Mouse (Mus musculus): Measurements from ENCODE around the gene Lrrc34. TPM values are rescaled to one million over a fixed set of nuclear protein-coding genes. Genes with fewer than 3 reads are reported as not detected.

Gene Lrrc34
- polyA plus RNA-seq, 1 experiment from 2014 or later: 2.4 TPM

- Histone ChIP-seq H3K4me1 (replicated peaks) (no peaks in the 10 kb centered on the region), H3K4me2 (no peak overlapping the region), H3K36me3 (no peaks in the 10 kb centered on the region), H3K27ac (no peak overlapping the region), H3K9me3 (no peaks in the 10 kb centered on the region), H3K27me3 (no peaks in the 10 kb centered on the region), H3K9ac (no peak overlapping the region), H3K4me3 (no peak overlapping the region)
- no peak for ATAC-seq (ENCODE audit: low FRiP score)
- WGBS: 70% methylated on average over 3 of the region's 3 CpGs
Measured at GRCm38 (mm10) chr3:30633681-30634080, 14.0 kb downstream of the Lrrc34 start.

DNA sequence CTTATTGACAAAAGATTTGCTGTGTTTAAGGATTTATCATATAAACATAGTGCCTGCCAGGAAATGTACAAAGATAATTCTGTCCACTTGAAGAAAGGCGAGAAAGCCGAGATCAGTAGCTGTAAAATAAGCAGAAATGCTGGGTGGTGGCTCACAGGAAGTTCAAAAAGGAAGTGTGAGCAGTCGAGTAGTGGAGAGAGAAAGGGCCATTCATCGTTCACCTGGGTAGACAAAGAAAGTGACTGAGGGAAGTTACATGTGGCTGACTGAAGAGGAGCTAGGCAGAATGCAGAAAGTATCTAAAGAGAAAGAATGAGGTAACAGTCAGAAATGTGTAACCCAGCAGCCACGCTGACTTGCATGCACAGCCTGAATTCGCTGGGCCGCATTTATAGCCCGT is 27.5 kb downstream of the Lrrc34 start:
- H3K4me1 ChIP-seq (replicated peaks): no peaks in the 10 kb centered on the region
- H3K4me2 ChIP-seq: no peak overlapping the region
- H3K27ac ChIP-seq: no peak overlapping the region
- WGBS: 91% methylated on average over 8 of the region's 8 CpGs
- H3K9ac ChIP-seq: no peak overlapping the region
- no peaks in the 10 kb centered on the region for H3K9me3 ChIP-seq
- no peak overlapping the region for H3K4me3 ChIP-seq
- ATAC-seq (ENCODE audit: low FRiP score): no peak
- no peaks in the 10 kb centered on the region for H3K27me3 ChIP-seq
- H3K36me3 ChIP-seq: peaks cover 51% of the 10 kb centered on the region

DNA sequence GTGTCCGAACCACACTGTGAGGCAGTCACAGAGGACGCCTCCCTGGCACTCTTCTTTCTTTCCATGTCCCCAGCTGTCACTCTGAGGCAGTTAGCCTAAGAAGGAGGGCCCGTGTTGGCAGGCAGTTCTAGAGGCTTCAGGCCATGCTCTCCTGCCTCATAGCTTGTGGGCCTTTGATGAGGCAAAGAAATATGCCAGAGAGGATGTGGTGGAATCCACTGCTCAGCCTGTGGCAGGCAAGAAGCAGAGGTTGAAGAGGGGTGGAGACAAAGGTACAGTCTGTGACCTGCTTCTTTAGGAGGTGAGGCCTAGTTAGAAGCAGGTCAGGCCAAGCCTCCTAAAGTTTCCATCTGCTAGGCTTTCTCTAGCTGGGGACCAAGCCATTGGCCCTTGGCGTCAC is 36.7 kb downstream of the Lrrc34 start:
- no peak for ATAC-seq (ENCODE audit: low FRiP score)
- Histone ChIP-seq H3K9ac (no peak overlapping the region), H3K9me3 (no peaks in the 10 kb centered on the region), H3K4me2 (no peak overlapping the region), H3K36me3 (peaks cover 74% of the 10 kb centered on the region), H3K4me1 (replicated peaks) (peaks cover 12% of the 10 kb centered on the region), H3K27me3 (no peaks in the 10 kb centered on the region), H3K27ac (no peak overlapping the region), H3K4me3 (no peak overlapping the region)
- WGBS: 91% methylated on average over 4 of the region's 4 CpGs

GRCm38 (mm10) chr3:30608999-30609398 is 38.7 kb downstream of the Lrrc34 start:
- peaks cover 69% of the 10 kb centered on the region for H3K36me3 ChIP-seq
- peaks cover 23% of the 10 kb centered on the region for H3K4me1 ChIP-seq (replicated peaks)
- no peaks in the 10 kb centered on the region for H3K27me3 ChIP-seq
- WGBS: 86% methylated on average over 3 of the region's 3 CpGs
- H3K9ac ChIP-seq: no peak overlapping the region
- ATAC-seq (ENCODE audit: low FRiP score): no peak
- H3K27ac ChIP-seq: no peak overlapping the region
- H3K4me3 ChIP-seq: no peak overlapping the region
- H3K9me3 ChIP-seq: no peaks in the 10 kb centered on the region
- H3K4me2 ChIP-seq: no peak overlapping the region

- Histone ChIP-seq H3K9me3 (no peaks in the 10 kb centered on the region), H3K27me3 (peaks cover 3% of the 10 kb centered on the region; the same call in 1 of the 2 replicates), H3K4me3 (peak overlapping the region; percentile 92), H3K9ac (peak overlapping the region; percentile 84), H3K27ac (peak overlapping the region; percentile 97; the same call in 1 of the 2 replicates), H3K4me2 (peak overlapping the region; percentile 76), H3K4me1 (replicated peaks) (peaks cover 42% of the 10 kb centered on the region), H3K36me3 (peaks cover 28% of the 10 kb centered on the region)
- WGBS: 35% methylated on average over 10 of the region's 10 CpGs
- no peak for ATAC-seq (ENCODE audit: low FRiP score)
Measured at GRCm38 (mm10) chr3:30603256-30603655, 44.4 kb downstream of the Lrrc34 start.

- ATAC-seq (ENCODE audit: low FRiP score): no peak; the same call in 1 of the 2 replicates
Measured at GRCm38 (mm10) chr3:30602740-30603098, 45.0 kb downstream of the Lrrc34 start.

GRCm38 (mm10) chr3:30602065-30602739 is 45.5 kb downstream of the Lrrc34 start, which contains the start of gene Mynn:
Gene Mynn, plus strand, starts transcription at chr3:30602065.
- peak within 1 kb of the TSS; percentile 97 for H3K27ac ChIP-seq

More at GRCm38 (mm10) chr3:30602740-30603098, 45.0 kb downstream of the Lrrc34 start:
- peak overlapping the region; percentile 76 for H3K4me2 ChIP-seq
- H3K4me1 ChIP-seq (replicated peaks): peaks cover 39% of the 10 kb centered on the region
- H3K27ac ChIP-seq: peak overlapping the region; percentile 97
- H3K9ac ChIP-seq: peak overlapping the region; percentile 84
- H3K4me3 ChIP-seq: peak overlapping the region; percentile 92
- no peaks in the 10 kb centered on the region for H3K9me3 ChIP-seq
- peaks cover 9% of the 10 kb centered on the region for H3K27me3 ChIP-seq
- WGBS: under 1% methylated on average over 27 of the region's 27 CpGs
- H3K36me3 ChIP-seq: peaks cover 25% of the 10 kb centered on the region

DNA sequence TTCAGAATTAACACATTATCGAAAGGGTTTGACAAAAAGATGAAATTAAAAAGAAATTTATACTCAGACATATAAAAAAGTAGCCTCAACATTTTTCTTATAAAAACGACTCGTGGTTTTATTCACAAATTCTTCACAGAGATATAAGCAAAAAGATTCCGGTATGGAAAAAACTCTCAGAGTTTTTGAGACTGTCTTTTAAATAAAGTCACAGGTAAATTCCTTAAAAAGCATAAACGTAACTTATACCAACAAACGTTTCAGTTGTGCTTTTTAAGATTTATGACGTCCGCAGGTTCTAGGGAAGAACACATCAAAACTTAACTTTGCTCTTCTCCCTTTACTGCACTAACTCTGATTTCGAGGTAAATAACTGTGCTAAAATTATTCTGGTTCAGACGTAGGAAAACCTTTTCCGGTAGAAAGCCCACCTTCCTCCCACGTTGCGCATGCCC is 46.0 kb downstream of the Lrrc34 start:
- H3K9me3 ChIP-seq: no peaks in the 10 kb centered on the region
- H3K27ac ChIP-seq: peak overlapping the region; percentile 97
- no peak for ATAC-seq (ENCODE audit: low FRiP score)
- peak overlapping the region; percentile 84 for H3K9ac ChIP-seq
- peaks cover 17% of the 10 kb centered on the region for H3K27me3 ChIP-seq
- WGBS: 2% methylated on average over 13 of the region's 13 CpGs
- peaks cover 17% of the 10 kb centered on the region for H3K36me3 ChIP-seq
- peaks cover 36% of the 10 kb centered on the region for H3K4me1 ChIP-seq (replicated peaks)
- peak overlapping the region; percentile 76 for H3K4me2 ChIP-seq
- peak overlapping the region; percentile 92 for H3K4me3 ChIP-seq

More at GRCm38 (mm10) chr3:30602065-30602739, 45.5 kb downstream of the Lrrc34 start, which contains the start of gene Mynn:
- Histone ChIP-seq H3K4me3 (peak within 1 kb of the TSS; percentile 92), H3K36me3 (peaks cover 20% of the 10 kb centered on the region), H3K4me2 (peak within 1 kb of the TSS; percentile 76), H3K9ac (peak within 1 kb of the TSS; percentile 84), H3K27me3 (peaks cover 13% of the 10 kb centered on the region), H3K9me3 (no peaks in the 10 kb centered on the region), H3K4me1 (replicated peaks) (peaks cover 36% of the 10 kb centered on the region)
- under 1% methylated on average over 40 of the region's 40 CpGs for WGBS
- peak; percentile 96 for ATAC-seq (ENCODE audit: low FRiP score)

DNA sequence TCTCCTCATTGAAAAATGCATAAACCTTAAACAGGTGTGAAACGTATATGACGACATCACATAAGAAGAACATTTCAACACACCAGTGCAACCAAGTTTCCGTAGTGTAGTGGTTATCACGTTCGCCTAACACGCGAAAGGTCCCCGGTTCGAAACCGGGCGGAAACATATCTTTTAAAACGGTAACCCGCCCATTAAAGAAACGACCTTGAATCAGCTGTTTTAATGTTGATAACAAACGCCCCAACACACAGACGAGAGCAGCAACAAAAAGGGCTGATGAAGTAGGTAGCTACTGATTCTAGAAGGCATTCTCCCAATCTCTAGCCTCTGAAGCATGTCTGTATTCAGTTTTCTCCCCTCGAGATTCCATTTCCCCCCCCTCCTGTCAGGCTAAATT is 46.5 kb downstream of the Lrrc34 start:
- Histone ChIP-seq H3K27ac (peak overlapping the region; percentile 74), H3K4me3 (peak overlapping the region; percentile 92), H3K36me3 (peaks cover 13% of the 10 kb centered on the region), H3K4me1 (replicated peaks) (peaks cover 33% of the 10 kb centered on the region), H3K9ac (no peak overlapping the region), H3K9me3 (no peaks in the 10 kb centered on the region), H3K4me2 (peak overlapping the region; percentile 76), H3K27me3 (peaks cover 21% of the 10 kb centered on the region)
- peak; percentile 12; the same call in 1 of the 2 replicates for ATAC-seq (ENCODE audit: low FRiP score)
- WGBS: under 1% methylated on average over 17 of the region's 17 CpGs

GRCm38 (mm10) chr3:30600717-30601116 is 47.0 kb downstream of the Lrrc34 start:
- peak overlapping the region; percentile 61 for H3K27ac ChIP-seq
- ATAC-seq (ENCODE audit: low FRiP score): no peak
- WGBS: 0% methylated on average over 14 of the region's 14 CpGs

DNA sequence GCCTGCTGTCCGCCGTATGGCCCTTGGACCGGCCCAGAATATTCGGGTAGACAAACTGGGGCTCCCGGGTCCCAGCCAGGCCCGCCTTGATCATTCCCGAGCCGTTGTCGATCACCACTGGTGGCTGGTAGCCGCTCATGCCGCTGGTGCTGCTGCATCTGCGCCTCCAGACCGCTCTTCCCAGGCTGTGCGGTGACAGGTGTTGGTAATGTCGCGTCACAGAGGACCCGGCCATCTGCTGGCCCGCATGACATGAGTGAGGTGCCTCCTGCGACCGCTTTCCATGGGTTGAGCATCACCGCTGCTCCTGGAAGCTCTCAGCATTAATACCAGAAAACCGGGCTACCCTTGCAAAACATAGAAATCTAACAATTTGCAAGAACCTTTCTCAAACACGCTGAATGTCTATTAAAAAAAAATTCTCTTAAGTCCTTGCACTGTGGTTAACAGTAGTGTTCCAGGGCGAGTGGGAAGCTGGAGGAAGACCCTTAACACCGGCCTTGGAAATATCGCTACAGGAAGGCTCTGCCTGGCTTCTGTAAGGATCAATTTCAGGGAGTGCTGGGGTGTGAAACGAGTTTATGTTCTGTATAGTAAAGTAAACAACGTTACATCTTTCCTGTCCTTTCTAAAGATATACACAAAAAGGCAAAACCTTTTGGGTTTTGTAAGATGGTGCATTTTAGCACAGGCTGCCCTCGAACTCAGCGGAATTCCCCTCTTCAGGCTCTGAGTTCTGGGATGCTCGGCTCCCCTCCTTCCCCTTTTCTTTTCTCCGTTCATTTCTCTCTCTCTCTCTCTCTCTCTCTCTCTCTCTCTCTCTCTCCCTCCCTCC is 47.7 kb downstream of the Lrrc34 start, which contains the start of gene Actrt3:
Gene Actrt3 (minus strand): TSS at position 229 of the 835 bp plus-strand sequence.
- Histone ChIP-seq H3K9ac (peak within 1 kb of the TSS; percentile 75), H3K36me3 (peaks cover 9% of the 10 kb centered on the region), H3K4me3 (peak within 1 kb of the TSS; percentile 92), H3K4me2 (peak within 1 kb of the TSS; percentile 76), H3K4me1 (replicated peaks) (peaks cover 36% of the 10 kb centered on the region), H3K27ac (peak within 1 kb of the TSS; percentile 61), H3K27me3 (peaks cover 21% of the 10 kb centered on the region), H3K9me3 (no peaks in the 10 kb centered on the region)
- WGBS: 2% methylated on average over 32 of the region's 32 CpGs
- ATAC-seq (ENCODE audit: low FRiP score): no peak

More at GRCm38 (mm10) chr3:30600717-30601116, 47.0 kb downstream of the Lrrc34 start:
- Histone ChIP-seq H3K4me2 (peak overlapping the region; percentile 76), H3K9ac (peak overlapping the region; percentile 56), H3K36me3 (peaks cover 10% of the 10 kb centered on the region), H3K9me3 (no peaks in the 10 kb centered on the region), H3K27me3 (peaks cover 21% of the 10 kb centered on the region), H3K4me1 (replicated peaks) (peaks cover 37% of the 10 kb centered on the region), H3K4me3 (peak overlapping the region; percentile 92)

DNA sequence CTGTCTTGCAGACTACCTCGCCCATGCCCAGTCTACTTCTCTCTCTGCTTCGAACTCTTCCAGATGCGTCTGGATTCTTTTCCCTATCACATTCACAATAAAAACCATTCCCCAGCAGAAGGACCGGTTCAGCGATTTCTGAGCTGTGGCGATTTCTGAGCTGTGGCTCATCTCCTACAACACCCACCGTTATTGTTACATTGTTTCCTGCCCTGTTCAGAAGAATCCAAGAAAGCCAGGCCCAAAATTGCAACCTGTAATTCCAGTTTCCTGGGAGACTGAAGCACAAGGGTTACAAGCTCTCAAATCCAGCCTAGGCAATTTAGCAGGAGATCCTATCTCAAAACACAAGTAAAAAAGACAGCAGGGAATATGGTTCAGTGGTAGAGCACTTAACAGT is 50.4 kb downstream of the Lrrc34 start:
- ATAC-seq (ENCODE audit: low FRiP score): no peak
- Histone ChIP-seq H3K27ac (no peak overlapping the region), H3K4me3 (no peak overlapping the region), H3K4me1 (replicated peaks) (peaks cover 15% of the 10 kb centered on the region), H3K36me3 (no peaks in the 10 kb centered on the region), H3K9me3 (no peaks in the 10 kb centered on the region), H3K27me3 (peaks cover 21% of the 10 kb centered on the region), H3K9ac (no peak overlapping the region), H3K4me2 (no peak overlapping the region)
- 88% methylated on average over 7 of the region's 7 CpGs for WGBS

Data from hindbrain, embryonic 13.5 days (tissue).